Mouse (Mus musculus): Measurements from ENCODE around the gene Rrp15. TPM values are rescaled to one million over a fixed set of nuclear protein-coding genes. Genes with fewer than 3 reads are reported as not detected.

The Rrp15 gene
- polyA plus RNA-seq, 1 experiment, result 76.8 TPM

- H3K27ac ChIP-seq (ENCODE audit: insufficient read depth, low read length), result no peak overlapping the region
- no peaks in the 10 kb centered on the region for H3K36me3 ChIP-seq (ENCODE audit: control insufficient read depth, insufficient read depth, low read length, poor library complexity, severe bottlenecking)
- no peak overlapping the region for H3K9ac ChIP-seq (ENCODE audit: low read depth, poor library complexity, severe bottlenecking)
- no peak overlapping the region for H3K4me3 ChIP-seq (ENCODE audit: low read depth, low read length)
- TF ChIP-seq POLR2A (IDR thresholded peaks at IDR 0.05; ENCODE audit: insufficient read depth, low read length) (no peak), CTCF (IDR thresholded peaks at IDR 0.05; ENCODE audit: low read depth, low read length) (no peak), EP300 (IDR thresholded peaks at IDR 0.05; ENCODE audit: insufficient read depth, low read depth, low read length) (no peak)
- no peaks in the 10 kb centered on the region for H3K4me1 ChIP-seq (ENCODE audit: control insufficient read depth, insufficient read depth, low read length)
- no peaks in the 10 kb centered on the region for H3K9me3 ChIP-seq (replicated peaks; ENCODE audit: control insufficient read depth, insufficient read depth, low read length, poor library complexity, severe bottlenecking)
- H3K27me3 ChIP-seq (ENCODE audit: control insufficient read depth, insufficient read depth, low read length, poor library complexity, severe bottlenecking), result peaks cover 10% of the 10 kb centered on the region
Measured at GRCm38 (mm10) chr1:186702391-186703255, 46.5 kb downstream of the Rrp15 start.

GRCm38 (mm10) chr1:186701206-186701905, 47.8 kb downstream of the Rrp15 start:
- H3K27me3 ChIP-seq (ENCODE audit: control insufficient read depth, insufficient read depth, low read length, poor library complexity, severe bottlenecking), result peaks cover 10% of the 10 kb centered on the region
- H3K36me3 ChIP-seq (ENCODE audit: control insufficient read depth, insufficient read depth, low read length, poor library complexity, severe bottlenecking), result no peaks in the 10 kb centered on the region
- no peaks in the 10 kb centered on the region for H3K9me3 ChIP-seq (replicated peaks; ENCODE audit: control insufficient read depth, insufficient read depth, low read length, poor library complexity, severe bottlenecking)
- no peak overlapping the region for H3K4me3 ChIP-seq (ENCODE audit: low read depth, low read length)
- TF ChIP-seq EP300 (IDR thresholded peaks at IDR 0.05; ENCODE audit: insufficient read depth, low read depth, low read length) (no peak), CTCF (IDR thresholded peaks at IDR 0.05; ENCODE audit: low read depth, low read length) (no peak), POLR2A (IDR thresholded peaks at IDR 0.05; ENCODE audit: insufficient read depth, low read length) (no peak)
- no peak overlapping the region for H3K9ac ChIP-seq (ENCODE audit: low read depth, poor library complexity, severe bottlenecking)
- H3K4me1 ChIP-seq (ENCODE audit: control insufficient read depth, insufficient read depth, low read length), result no peaks in the 10 kb centered on the region
- H3K27ac ChIP-seq (ENCODE audit: insufficient read depth, low read length), result no peak overlapping the region

- TF ChIP-seq POLR2A (IDR thresholded peaks at IDR 0.05; ENCODE audit: insufficient read depth, low read length) (no peak), EP300 (IDR thresholded peaks at IDR 0.05; ENCODE audit: insufficient read depth, low read depth, low read length) (no peak), CTCF (IDR thresholded peaks at IDR 0.05; ENCODE audit: low read depth, low read length) (no peak)
- H3K9ac ChIP-seq (ENCODE audit: low read depth, poor library complexity, severe bottlenecking), result no peak overlapping the region
- H3K4me3 ChIP-seq (ENCODE audit: low read depth, low read length), result no peak overlapping the region
- no peaks in the 10 kb centered on the region for H3K9me3 ChIP-seq (replicated peaks; ENCODE audit: control insufficient read depth, insufficient read depth, low read length, poor library complexity, severe bottlenecking)
- no peaks in the 10 kb centered on the region for H3K36me3 ChIP-seq (ENCODE audit: control insufficient read depth, insufficient read depth, low read length, poor library complexity, severe bottlenecking)
- H3K27ac ChIP-seq (ENCODE audit: insufficient read depth, low read length), result no peak overlapping the region
- H3K4me1 ChIP-seq (ENCODE audit: control insufficient read depth, insufficient read depth, low read length), result no peaks in the 10 kb centered on the region
- H3K27me3 ChIP-seq (ENCODE audit: control insufficient read depth, insufficient read depth, low read length, poor library complexity, severe bottlenecking), result peaks cover 7% of the 10 kb centered on the region
Measured at GRCm38 (mm10) chr1:186700496-186700895, 48.7 kb downstream of the Rrp15 start.

- Histone ChIP-seq H3K4me1 (ENCODE audit: control insufficient read depth, insufficient read depth, low read length) (no peaks in the 10 kb centered on the region), H3K36me3 (ENCODE audit: control insufficient read depth, insufficient read depth, low read length, poor library complexity, severe bottlenecking) (no peaks in the 10 kb centered on the region), H3K4me3 (ENCODE audit: low read depth, low read length) (no peak overlapping the region), H3K9ac (ENCODE audit: low read depth, poor library complexity, severe bottlenecking) (no peak overlapping the region), H3K27ac (ENCODE audit: insufficient read depth, low read length) (no peak overlapping the region), H3K9me3 (replicated peaks; ENCODE audit: control insufficient read depth, insufficient read depth, low read length, poor library complexity, severe bottlenecking) (no peaks in the 10 kb centered on the region), H3K27me3 (ENCODE audit: control insufficient read depth, insufficient read depth, low read length, poor library complexity, severe bottlenecking) (peaks cover 3% of the 10 kb centered on the region; the same call in 1 of the 2 replicates)
- peak; percentile 67 for TF ChIP-seq CTCF (IDR thresholded peaks at IDR 0.05; ENCODE audit: low read depth, low read length)
- no peak for TF ChIP-seq POLR2A (IDR thresholded peaks at IDR 0.05; ENCODE audit: insufficient read depth, low read length)
Measured at GRCm38 (mm10) chr1:186698583-186699338, 50.4 kb downstream of the Rrp15 start.

GRCm38 (mm10) chr1:186696231-186696630, 52.9 kb downstream of the Rrp15 start:
- Histone ChIP-seq H3K9me3 (replicated peaks; ENCODE audit: control insufficient read depth, insufficient read depth, low read length, poor library complexity, severe bottlenecking) (no peaks in the 10 kb centered on the region), H3K36me3 (ENCODE audit: control insufficient read depth, insufficient read depth, low read length, poor library complexity, severe bottlenecking) (no peaks in the 10 kb centered on the region), H3K4me3 (ENCODE audit: low read depth, low read length) (no peak overlapping the region), H3K27ac (ENCODE audit: insufficient read depth, low read length) (no peak overlapping the region), H3K27me3 (ENCODE audit: control insufficient read depth, insufficient read depth, low read length, poor library complexity, severe bottlenecking) (no peaks in the 10 kb centered on the region), H3K9ac (ENCODE audit: low read depth, poor library complexity, severe bottlenecking) (no peak overlapping the region), H3K4me1 (ENCODE audit: control insufficient read depth, insufficient read depth, low read length) (no peaks in the 10 kb centered on the region)
- TF ChIP-seq POLR2A (IDR thresholded peaks at IDR 0.05; ENCODE audit: insufficient read depth, low read length) (no peak), CTCF (IDR thresholded peaks at IDR 0.05; ENCODE audit: low read depth, low read length) (no peak), EP300 (IDR thresholded peaks at IDR 0.05; ENCODE audit: insufficient read depth, low read depth, low read length) (no peak)
